Mouse (Mus musculus): ENCODE data around the gene Mapk8ip2.

- no peak for TF ChIP-seq CTCF (IDR thresholded peaks at IDR 0.05; ENCODE audit: borderline replicate concordance, extremely low read depth, insufficient read depth, insufficient read length)
- peak; percentile 63 for TF ChIP-seq POLR2A (IDR thresholded peaks at IDR 0.05; ENCODE audit: borderline replicate concordance, extremely low read depth, insufficient read depth, insufficient read length, poor library complexity, severe bottlenecking)
These were observed at the start of gene Mapk8ip2 for GRCm38 (mm10) chr15:89453865-89454478.
